ENCODE assay signal across 24 mouse cellular contexts in genomic region chr15:62954889-62955288, GRCm38 (mm10).
DNase-seq lines count a peak whose midpoint lies in the region; ATAC-seq lines count a peak whose summit lies in the region.
"Had no signal": no experiment of that assay in that cellular context is flagged by ENCODE, and none has a peak within 500 bp of the region (broad histone marks: within the 10 kb centered on the region; RNA-seq: fewer than 3 reads in every experiment).

No protein-coding gene starts in this region.

- WGBS in forebrain, embryonic 16.5 days = 65% methylated on average over 1 of the region's 1 CpGs
- 89% methylated on average over 1 of the region's 1 CpGs for WGBS in forebrain, embryonic 12.5 days

- H3K4me2 ChIP-seq in forebrain, embryonic 16.5 days (ENCODE audit: low read length) = no peak overlapping the region
- H3K4me2 ChIP-seq in forebrain, embryonic 12.5 days = no peak overlapping the region
- H3K4me2 ChIP-seq: embryonic facial prominence, embryonic 12.5 days; heart, embryonic 13.5 days; hindbrain, embryonic 13.5 days; limb, embryonic 13.5 days; lung, embryonic 15.5 days; neural tube, embryonic 12.5 days had no signal

- no peak overlapping the region for H3K27ac ChIP-seq in forebrain, embryonic 16.5 days (ENCODE audit: low read length)
- H3K27ac ChIP-seq in forebrain, embryonic 12.5 days = no peak overlapping the region
- H3K27ac ChIP-seq: embryonic facial prominence, embryonic 12.5 days; heart, embryonic 13.5 days; hindbrain, embryonic 13.5 days; limb, embryonic 13.5 days; liver, embryonic 14.5 days; lung, embryonic 15.5 days; midbrain, embryonic 10.5 days; neural tube, embryonic 12.5 days had no signal

- no peak overlapping the region for H3K9ac ChIP-seq in forebrain, embryonic 16.5 days (replicated peaks; ENCODE audit: low read depth, low read length)
- H3K9ac ChIP-seq in forebrain, embryonic 12.5 days = no peak overlapping the region
- H3K9ac ChIP-seq: embryonic facial prominence, embryonic 12.5 days; heart, embryonic 13.5 days; hindbrain, embryonic 13.5 days; limb, embryonic 13.5 days; liver, embryonic 14.5 days; lung, embryonic 15.5 days; neural tube, embryonic 12.5 days had no signal

- no peaks in the 10 kb centered on the region for H3K27me3 ChIP-seq in forebrain, embryonic 16.5 days (replicated peaks; ENCODE audit: control insufficient read depth, insufficient read depth, low read length)
- H3K27me3 ChIP-seq in forebrain, embryonic 12.5 days = no peaks in the 10 kb centered on the region
- H3K27me3 ChIP-seq: embryonic facial prominence, embryonic 12.5 days; heart, embryonic 13.5 days; hindbrain, embryonic 13.5 days; limb, embryonic 13.5 days; lung, embryonic 15.5 days; neural tube, embryonic 12.5 days had no signal

- peak; percentile 63 for ATAC-seq in forebrain, embryonic 16.5 days
- no peak for ATAC-seq in forebrain, embryonic 12.5 days (ENCODE audit: low FRiP score)

- DNase-seq in layer of hippocampus, adult 9-10 months (ENCODE audit: low spot score) = peak; percentile 10
- no peak for DNase-seq in layer of hippocampus, postnatal 25 days (ENCODE audit: extremely low spot score in 1 of 2, low spot score in 1 of 2)
- DNase-seq in brain, embryonic 18.5 days (ENCODE audit: low read depth, low spot score) = peak; percentile 68
- peak; percentile 11 for DNase-seq in right cerebral cortex, postnatal 25 days
- no peak for DNase-seq in cerebellum, postnatal 25 days
- DNase-seq in neural tube, embryonic 10.5 days (ENCODE audit: extremely low spot score, low spot score) = no peak
- DNase-seq: adrenal gland, postnatal 25 days; cerebellum, adult 8-10 months; gastrocnemius, postnatal 10 days; heart, adult 18-20 months; kidney, adult 8-10 months; kidney, postnatal 14 days; lung, postnatal 4 days; thymus, adult 18-20 months had no signal

- H3K36me3 ChIP-seq in forebrain, embryonic 16.5 days (ENCODE audit: control insufficient read depth, insufficient read depth) = no peaks in the 10 kb centered on the region
- no peaks in the 10 kb centered on the region for H3K36me3 ChIP-seq in forebrain, embryonic 12.5 days (replicated peaks)
- H3K36me3 ChIP-seq: embryonic facial prominence, embryonic 12.5 days; heart, embryonic 13.5 days; hindbrain, embryonic 13.5 days; limb, embryonic 13.5 days; lung, embryonic 15.5 days; midbrain, embryonic 10.5 days; neural tube, embryonic 12.5 days had no signal

- peaks cover 3% of the 10 kb centered on the region; the same call in 1 of the 2 replicates for H3K4me1 ChIP-seq in forebrain, embryonic 16.5 days (replicated peaks; ENCODE audit: control insufficient read depth, insufficient read depth, low read length)
- H3K4me1 ChIP-seq in forebrain, embryonic 12.5 days = no peaks in the 10 kb centered on the region; the same call in 1 of the 2 replicates
- H3K4me1 ChIP-seq: hindbrain, embryonic 13.5 days; neural tube, embryonic 12.5 days had no signal

- no peak overlapping the region for H3K4me3 ChIP-seq in forebrain, embryonic 16.5 days (replicated peaks; ENCODE audit: low read length)
- no peak overlapping the region for H3K4me3 ChIP-seq in forebrain, embryonic 12.5 days (replicated peaks)
- H3K4me3 ChIP-seq: embryonic facial prominence, embryonic 12.5 days; heart, embryonic 13.5 days; hindbrain, embryonic 13.5 days; limb, embryonic 13.5 days; lung, embryonic 15.5 days; midbrain, embryonic 10.5 days; neural tube, embryonic 12.5 days had no signal

- no peaks in the 10 kb centered on the region for H3K9me3 ChIP-seq in forebrain, embryonic 16.5 days (ENCODE audit: control insufficient read depth, low read length)
- no peaks in the 10 kb centered on the region for H3K9me3 ChIP-seq in forebrain, embryonic 12.5 days
- H3K9me3 ChIP-seq: embryonic facial prominence, embryonic 12.5 days; heart, embryonic 13.5 days; hindbrain, embryonic 13.5 days; limb, embryonic 13.5 days; lung, embryonic 15.5 days; midbrain, embryonic 10.5 days; neural tube, embryonic 12.5 days had no signal

Comparison
In these comparisons a context has a peak if more than half of its experiments do, and no peak if none do; other contexts are left out.
1. DNase-seq: peak in layer of hippocampus, adult 9-10 months (single experiment), brain, embryonic 18.5 days (single experiment) and right cerebral cortex, postnatal 25 days (single experiment); none in layer of hippocampus, postnatal 25 days (0 of 2), cerebellum, postnatal 25 days (0 of 2) and neural tube, embryonic 10.5 days (single experiment).